Mouse (Mus musculus): Measurements from ENCODE around the gene Uspl1.
A peak's percentile ranks its signal among the peaks of the same experiment; 100 is the strongest.

Uspl1 gene

GRCm38 (mm10) chr5:149215540-149215939 lies 31.4 kb downstream of the Uspl1 start:
- DNase-seq, result no peak

GRCm38 (mm10) chr5:149217524-149218357 lies 33.6 kb downstream of the Uspl1 start:
- no peak for DNase-seq

GRCm38 (mm10) chr5:149219493-149219892 lies 35.3 kb downstream of the Uspl1 start:
- DNase-seq, result no peak

GRCm38 (mm10) chr5:149221355-149221754 lies 37.2 kb downstream of the Uspl1 start:
- no peak for DNase-seq

- DNase-seq, result peak; percentile 68
Observed at GRCm38 (mm10) chr5:149224666-149225065, 40.5 kb downstream of the Uspl1 start.

- peak; percentile 98 for DNase-seq
Observed at GRCm38 (mm10) chr5:149228700-149229618, 44.8 kb downstream of the Uspl1 start.

- DNase-seq, result no peak
Observed at GRCm38 (mm10) chr5:149229619-149230339, 45.6 kb downstream of the Uspl1 start.

GRCm38 (mm10) chr5:149235002-149235401 lies 50.9 kb downstream of the Uspl1 start:
- DNase-seq, result no peak

- no peak for DNase-seq
Observed at GRCm38 (mm10) chr5:149237221-149237950, 53.2 kb downstream of the Uspl1 start.

GRCm38 (mm10) chr5:149242467-149242866 lies 58.3 kb downstream of the Uspl1 start:
- DNase-seq, result no peak

GRCm38 (mm10) chr5:149243053-149243452 lies 58.9 kb downstream of the Uspl1 start:
- no peak for DNase-seq

- no peak for DNase-seq
Observed at GRCm38 (mm10) chr5:149245391-149245964, 61.3 kb downstream of the Uspl1 start.

- peak; percentile 41 for DNase-seq
Observed at GRCm38 (mm10) chr5:149245965-149246470, 61.9 kb downstream of the Uspl1 start.

GRCm38 (mm10) chr5:149247047-149247904 lies 63.1 kb downstream of the Uspl1 start:
- DNase-seq, result no peak

GRCm38 (mm10) chr5:149252303-149252702 lies 68.2 kb downstream of the Uspl1 start:
- no peak for DNase-seq

GRCm38 (mm10) chr5:149253491-149253890 lies 69.3 kb downstream of the Uspl1 start:
- no peak for DNase-seq

- no peak for DNase-seq
Observed at GRCm38 (mm10) chr5:149255522-149255921, 71.4 kb downstream of the Uspl1 start.

- DNase-seq, result peak; percentile 87
Observed at GRCm38 (mm10) chr5:149257518-149258281, 73.5 kb downstream of the Uspl1 start.

- peak; percentile 75 for DNase-seq
Observed at GRCm38 (mm10) chr5:149259093-149259492, 74.9 kb downstream of the Uspl1 start.

- no peak for DNase-seq
Observed at GRCm38 (mm10) chr5:149261449-149261848, 77.3 kb downstream of the Uspl1 start.
